Mouse (Mus musculus) hindbrain, embryonic 14.5 days (tissue): Measurements from ENCODE around the gene Piezo1. TPM values are rescaled to one million over a fixed set of nuclear protein-coding genes. Genes with fewer than 3 reads are reported as not detected.

Experiments
- ATAC-seq: fragments of 200-750 bp; cut with Nextera tagmentation; 2 replicates; pipeline ENCODE4 v1.8.0; 2017; ENCODE audit warnings: moderate number of reproducible peaks, mild to moderate bottlenecking, moderate TSS enrichment, moderate library complexity; ENCODE audit not compliant: low FRiP score
- DNase-seq: peaks from one replicate; pipeline ENCODE4 v3.0.0-alpha.2; 2015; ENCODE audit warnings: low spot score
- H3K27ac ChIP-seq: fragments of 300-500 bp; sonication (generic); 2 replicates; pipeline ENCODE4 v1.5.1; 2014; ENCODE audit warnings: mild to moderate bottlenecking, moderate library complexity
- H3K27me3 ChIP-seq: fragments of 300-500 bp; sonication (generic); 2 replicates; pipeline ENCODE4 v1.6.1; 2014; ENCODE audit warnings: mild to moderate bottlenecking, low read length, mixed read lengths; ENCODE audit not compliant: control insufficient read depth, insufficient read depth
- H3K36me3 ChIP-seq: fragments of 300-500 bp; sonication (generic); replicated peaks from 2 replicates; pipeline ENCODE4 v1.6.1; 2014; ENCODE audit not compliant: control insufficient read depth, insufficient read depth
- H3K4me1 ChIP-seq: fragments of 300-500 bp; sonication (generic); replicated peaks from 2 replicates; pipeline ENCODE4 v1.6.1; 2014; ENCODE audit warnings: antibody characterized with exemption, low read length, mixed read lengths; ENCODE audit not compliant: control insufficient read depth, insufficient read depth
- H3K4me2 ChIP-seq: fragments of 300-500 bp; sonication (generic); replicated peaks from 2 replicates; pipeline ENCODE4 v1.6.1; 2014; ENCODE audit warnings: mild to moderate bottlenecking, moderate library complexity
- H3K4me3 ChIP-seq: fragments of 300-500 bp; sonication (generic); replicated peaks from 2 replicates; pipeline ENCODE4 v1.5.1; 2014; ENCODE audit warnings: mild to moderate bottlenecking, low read length
- H3K9ac ChIP-seq: fragments of 300-500 bp; sonication (generic); 2 replicates; pipeline ENCODE4 v1.6.1; 2014
- H3K9me3 ChIP-seq: fragments of 300-500 bp; sonication (generic); 2 replicates; pipeline ENCODE4 v1.6.1; 2016; ENCODE audit warnings: low read length; ENCODE audit not compliant: control insufficient read depth
- WGBS: fragments of 180-500 bp; shearing (Covaris S2); extraction: QIAGEN DNeasy Blood & Tissue Kit; methylation state at CpG from one replicate; pipeline ENCODE4 v1.1.7; 2014; 5-methylcytosine and 5-hydroxymethylcytosine counted together
- polyA plus RNA-seq: library from polyadenylated mRNA; unstranded; fragments of >200 nt; fragmentation: Nextera tagmentation; extraction: Ambion mirVana; gene quantifications from 2 replicates; pipeline ENCODE4 v1.2.1, GENCODE M21; 2014

The Piezo1 gene
- polyA plus RNA-seq, 1 experiment from 2014 or later: 3.1 TPM

DNA sequence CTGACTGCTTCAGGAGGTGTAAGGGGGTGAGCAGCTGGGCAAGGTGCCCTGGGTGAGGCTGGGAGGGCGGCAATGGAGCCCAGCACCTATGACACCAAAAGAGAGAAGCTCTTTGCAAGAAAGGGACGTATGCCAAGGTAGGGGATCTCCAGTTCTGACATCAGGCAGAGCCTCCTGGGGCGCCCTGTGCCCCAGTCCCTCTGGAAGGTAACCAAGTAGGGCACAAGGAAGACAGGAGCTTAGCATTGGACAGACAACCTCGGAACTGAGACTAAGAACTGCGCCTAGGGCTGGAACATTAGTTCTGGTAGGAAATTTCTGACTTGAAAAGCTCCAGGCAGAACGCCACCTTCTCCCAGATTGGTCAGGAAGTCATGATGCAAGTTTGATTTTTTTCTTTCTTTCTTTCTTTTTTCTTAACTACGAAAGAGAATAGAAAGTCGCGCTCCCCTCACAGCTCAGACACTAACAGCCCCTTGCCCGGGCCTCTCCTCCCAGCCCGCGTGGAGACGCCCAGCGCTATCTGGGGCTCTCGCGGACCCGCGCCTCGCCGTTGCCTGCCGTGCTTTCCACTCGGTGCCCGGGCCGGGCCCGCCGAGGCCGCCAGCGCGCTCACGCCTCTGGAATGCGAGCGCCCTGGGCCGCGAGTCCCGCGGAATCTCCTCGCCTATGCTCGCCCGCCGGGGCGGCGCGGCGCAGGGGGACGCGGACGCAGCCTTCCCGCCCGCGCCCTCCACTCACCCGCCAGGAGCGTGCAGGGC is 715 bp downstream of the Piezo1 start:
- Histone ChIP-seq H3K27me3 (peaks cover 32% of the 10 kb centered on the region), H3K4me3 (peak overlapping the region; percentile 51), H3K4me2 (peak overlapping the region; percentile 88), H3K27ac (no peak overlapping the region), H3K4me1 (0 out of 2 replicates have a peak, but pooled peaks cover 8% of the 10 kb centered on the region), H3K9me3 (no peaks in the 10 kb centered on the region), H3K9ac (peak overlapping the region; percentile 64), H3K36me3 (no peaks in the 10 kb centered on the region)
- no peak for DNase-seq
- WGBS: 3% methylated on average over 52 of the region's 52 CpGs
- ATAC-seq: 0 out of 2 replicates have a peak, but pooled peaks have one; percentile 24

DNA sequence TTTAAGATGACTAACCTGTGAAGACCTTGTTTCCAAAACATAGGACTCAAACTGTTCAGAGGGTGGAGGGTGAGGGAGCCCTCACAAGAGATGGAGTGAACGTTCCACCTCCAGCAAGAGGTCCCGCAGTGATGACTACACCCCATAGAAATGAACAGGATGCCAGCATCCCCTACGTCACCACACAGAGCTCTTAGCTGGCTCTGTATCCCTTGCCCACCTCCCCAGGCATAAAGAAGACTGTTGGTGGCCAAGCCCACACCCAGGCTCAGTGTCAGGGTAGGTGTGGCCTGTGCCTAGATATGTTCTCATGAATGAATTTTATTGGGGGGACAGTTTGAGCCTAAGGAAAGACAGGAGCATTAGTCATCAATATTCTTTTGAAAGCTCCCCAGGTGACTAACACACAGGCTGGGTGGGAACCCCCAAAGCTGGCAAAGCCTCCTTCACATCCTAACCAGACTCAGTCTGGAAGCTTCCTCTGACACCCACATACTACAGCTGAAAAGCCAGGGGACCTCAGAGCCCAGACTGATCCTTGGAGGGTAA is 2.2 kb downstream of the Piezo1 start:
- H3K4me2 ChIP-seq: no peak overlapping the region
- H3K36me3 ChIP-seq: no peaks in the 10 kb centered on the region
- DNase-seq (no peak), ATAC-seq (no peak)
- H3K4me3 ChIP-seq: no peak overlapping the region
- no peak overlapping the region for H3K27ac ChIP-seq
- 83% methylated on average over 3 of the region's 3 CpGs for WGBS
- 0 out of 2 replicates have a peak, but pooled peaks cover 8% of the 10 kb centered on the region for H3K4me1 ChIP-seq
- H3K27me3 ChIP-seq: peaks cover 32% of the 10 kb centered on the region
- H3K9ac ChIP-seq: no peak overlapping the region
- no peaks in the 10 kb centered on the region for H3K9me3 ChIP-seq

DNA sequence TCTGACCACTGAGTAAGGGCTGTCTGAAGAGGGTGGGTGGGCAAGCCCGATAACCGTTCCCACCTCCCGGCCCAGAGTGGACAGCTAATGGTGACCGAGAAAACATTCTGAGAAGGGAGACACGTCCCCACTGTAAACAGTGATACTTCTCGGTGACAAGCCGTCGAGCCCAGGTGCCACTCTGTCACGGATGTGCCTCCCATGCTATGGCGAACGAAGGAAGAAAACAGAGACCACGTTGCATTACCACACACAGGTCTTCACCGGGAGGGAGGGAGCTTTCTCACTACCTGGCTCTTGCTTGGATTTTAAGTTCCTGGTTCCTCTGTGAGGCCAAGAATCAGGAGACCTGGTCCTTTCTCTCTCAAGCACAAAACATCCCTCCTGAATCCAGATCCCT is 2.8 kb downstream of the Piezo1 start:
- Histone ChIP-seq H3K4me1 (0 out of 2 replicates have a peak, but pooled peaks cover 8% of the 10 kb centered on the region), H3K9me3 (no peaks in the 10 kb centered on the region), H3K4me2 (no peak overlapping the region), H3K4me3 (no peak overlapping the region), H3K36me3 (no peaks in the 10 kb centered on the region), H3K9ac (no peak overlapping the region), H3K27me3 (peaks cover 32% of the 10 kb centered on the region), H3K27ac (no peak overlapping the region)
- ATAC-seq (no peak), DNase-seq (no peak)
- 71% methylated on average over 13 of the region's 13 CpGs for whole genome bisulfite sequencing

DNA sequence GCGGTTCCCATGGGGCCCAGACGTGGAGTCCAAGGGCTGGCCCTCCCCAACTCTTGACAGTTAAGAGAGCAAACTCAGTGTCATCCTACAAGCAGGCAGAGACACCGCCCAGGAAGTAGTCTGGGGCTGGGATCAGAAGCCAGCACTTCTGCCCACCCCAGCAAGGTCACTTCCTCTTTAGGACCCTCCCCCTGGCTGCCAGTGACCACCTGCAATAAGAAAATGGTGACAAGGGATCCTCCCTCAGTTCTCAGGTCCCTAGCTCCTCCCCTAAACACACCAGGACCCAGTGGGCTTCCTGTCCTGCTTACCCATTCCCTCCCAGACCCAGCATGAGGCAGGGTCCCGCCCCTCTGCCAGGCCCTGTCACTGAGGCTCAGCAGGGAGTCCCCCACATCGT is 3.3 kb downstream of the Piezo1 start:
- H3K9me3 ChIP-seq: no peaks in the 10 kb centered on the region
- ATAC-seq: no peak
- H3K27ac ChIP-seq: no peak overlapping the region
- H3K9ac ChIP-seq: no peak overlapping the region
- WGBS: 31% methylated on average over 5 of the region's 5 CpGs
- H3K27me3 ChIP-seq: peaks cover 32% of the 10 kb centered on the region
- H3K4me3 ChIP-seq: no peak overlapping the region
- H3K36me3 ChIP-seq: no peaks in the 10 kb centered on the region
- no peak for DNase-seq
- H3K4me1 ChIP-seq: 0 out of 2 replicates have a peak, but pooled peaks cover 8% of the 10 kb centered on the region
- no peak overlapping the region for H3K4me2 ChIP-seq

DNA sequence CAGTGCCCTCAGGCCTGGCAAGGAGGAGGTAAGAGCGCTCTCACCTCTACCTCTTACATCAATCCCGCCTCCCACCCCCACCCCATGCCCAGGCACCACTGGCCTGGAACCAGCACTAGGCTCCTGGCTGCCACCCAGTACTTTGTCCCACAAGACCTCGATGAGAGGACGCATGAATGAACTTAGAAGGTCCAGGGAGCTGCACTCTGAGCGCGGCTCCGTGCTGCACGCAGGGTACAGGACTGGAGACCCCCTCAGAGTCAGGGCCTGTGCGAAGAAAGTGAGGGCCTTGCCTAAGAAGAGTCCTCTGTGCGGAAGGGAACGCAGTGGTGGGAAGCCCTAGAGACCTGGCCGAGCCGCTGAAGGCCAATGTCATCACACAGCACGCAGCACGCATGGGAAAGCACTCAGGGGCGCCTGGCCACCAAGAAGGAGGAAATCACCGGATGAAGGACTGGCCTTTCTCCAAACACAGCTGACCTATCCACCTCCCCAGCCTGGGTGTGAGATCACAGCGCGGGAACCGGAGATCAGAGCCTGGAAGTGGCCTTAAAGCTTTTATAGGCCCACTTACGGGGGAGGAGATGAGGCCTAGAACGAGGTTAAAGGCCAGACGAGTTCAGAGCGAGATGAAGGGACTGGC is 4.2 kb downstream of the Piezo1 start:
- Histone ChIP-seq H3K4me2 (0 out of 2 replicates have a peak overlapping the region, but pooled peaks have one; percentile 6), H3K9me3 (no peaks in the 10 kb centered on the region), H3K36me3 (no peaks in the 10 kb centered on the region), H3K27ac (no peak overlapping the region), H3K4me1 (0 out of 2 replicates have a peak, but pooled peaks cover 8% of the 10 kb centered on the region), H3K4me3 (no peak overlapping the region), H3K9ac (no peak overlapping the region), H3K27me3 (peaks cover 32% of the 10 kb centered on the region)
- ATAC-seq (no peak), DNase-seq (no peak)
- 62% methylated on average over 24 of the region's 24 CpGs for WGBS

DNA sequence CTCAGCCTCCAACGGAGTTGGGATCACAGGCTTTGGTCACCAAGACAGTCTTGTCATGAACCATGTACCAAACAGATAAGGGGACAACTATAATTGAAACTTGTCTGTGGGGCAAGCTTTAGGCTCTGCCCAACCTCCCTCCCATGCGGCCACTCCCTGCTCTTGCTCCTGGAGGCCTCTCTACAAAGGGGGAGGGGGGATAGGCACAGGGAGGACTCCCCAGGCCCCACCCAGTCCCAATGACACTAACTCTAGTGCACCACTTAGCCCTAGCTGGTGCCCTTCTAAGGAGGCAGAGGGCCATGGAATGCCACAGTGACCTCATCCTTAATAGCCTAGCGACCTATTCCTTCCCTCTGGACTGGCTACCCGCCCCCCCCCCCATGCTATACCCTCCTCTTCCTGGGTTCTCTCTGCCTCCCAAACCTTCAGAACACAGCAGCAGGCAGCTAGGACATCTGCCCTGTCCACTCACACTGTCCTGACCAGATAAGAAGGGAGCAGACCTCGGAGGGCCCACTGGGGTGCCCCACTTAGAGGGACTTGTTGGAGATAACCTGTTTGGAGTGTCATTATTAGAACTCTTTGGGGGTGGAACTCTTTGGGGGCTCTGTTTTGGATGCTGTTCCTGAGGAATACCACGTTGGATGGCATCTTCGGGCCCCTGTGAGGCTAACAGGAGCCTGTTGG is 4.9 kb downstream of the Piezo1 start:
- Histone ChIP-seq H3K9ac (no peak overlapping the region), H3K4me1 (0 out of 2 replicates have a peak, but pooled peaks cover 8% of the 10 kb centered on the region), H3K27me3 (peaks cover 25% of the 10 kb centered on the region), H3K36me3 (no peaks in the 10 kb centered on the region), H3K4me3 (no peak overlapping the region), H3K9me3 (no peaks in the 10 kb centered on the region), H3K4me2 (no peak overlapping the region), H3K27ac (no peak overlapping the region)
- DNase-seq (no peak), ATAC-seq (no peak)
- WGBS: 87% methylated on average over 7 of the region's 7 CpGs

DNA sequence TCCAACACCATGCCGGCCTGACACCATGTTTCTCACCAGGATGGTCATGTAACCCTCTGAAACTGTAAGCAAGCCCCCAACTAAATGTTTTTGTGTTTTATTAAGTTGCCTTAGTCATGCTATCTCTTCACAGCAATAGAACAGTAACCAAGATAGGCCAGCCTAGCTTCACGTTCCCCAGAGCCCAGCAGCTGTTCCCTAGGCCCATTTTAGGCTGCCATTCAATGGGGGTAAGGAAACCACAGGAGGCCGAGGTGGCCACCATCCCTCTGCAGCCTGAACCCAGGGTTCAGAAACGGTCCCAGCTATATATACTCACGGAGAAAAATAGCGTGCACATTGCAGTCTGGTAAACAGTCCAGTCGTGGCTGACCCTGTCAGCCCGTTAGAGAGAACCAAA is 7.0 kb downstream of the Piezo1 start:
- Histone ChIP-seq H3K36me3 (no peaks in the 10 kb centered on the region), H3K9ac (no peak overlapping the region), H3K27me3 (0 out of 2 replicates have a peak, but pooled peaks cover 5% of the 10 kb centered on the region), H3K4me3 (no peak overlapping the region), H3K4me2 (no peak overlapping the region), H3K27ac (no peak overlapping the region), H3K4me1 (0 out of 2 replicates have a peak, but pooled peaks cover 5% of the 10 kb centered on the region), H3K9me3 (no peaks in the 10 kb centered on the region)
- DNase-seq (no peak), ATAC-seq (no peak)
- WGBS: 93% methylated on average over 8 of the region's 8 CpGs

DNA sequence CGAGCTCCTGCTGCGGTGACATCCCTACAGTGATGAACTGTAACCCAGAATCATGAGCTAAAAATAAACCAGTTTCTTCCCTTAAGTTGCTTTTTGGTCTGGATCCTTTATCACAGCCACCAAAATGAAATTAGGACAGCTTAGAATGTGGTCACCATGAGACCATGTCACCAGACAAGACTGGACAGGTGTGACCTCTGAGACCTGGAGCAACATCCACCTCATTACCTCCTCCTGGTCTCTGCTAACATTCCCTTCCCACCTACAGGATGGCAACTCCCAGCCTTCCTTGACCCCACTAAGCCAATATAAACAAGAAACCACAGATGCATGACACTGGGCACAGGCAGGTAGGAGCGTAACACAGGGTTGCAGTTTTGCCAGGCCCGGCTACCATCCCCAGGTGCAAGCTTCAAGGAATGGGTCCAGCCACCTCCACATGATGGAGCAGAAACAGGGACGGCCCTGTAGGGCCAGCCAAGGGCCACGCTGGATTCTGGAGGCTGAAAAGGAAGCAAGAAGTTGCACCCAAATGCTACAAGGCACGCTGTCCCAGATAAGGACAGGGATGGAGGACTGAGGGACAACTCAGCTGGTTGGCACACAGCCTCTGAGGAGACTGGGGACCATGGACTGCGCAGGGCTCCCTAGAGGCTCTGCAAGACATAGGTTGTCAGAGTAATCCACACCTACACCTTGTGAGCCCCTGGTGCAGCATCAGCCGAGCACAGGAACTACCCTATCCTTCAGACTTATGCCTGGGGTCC is 12.6 kb downstream of the Piezo1 start:
- DNase-seq: no peak

More for the DNA sequence above, 12.6 kb downstream of the Piezo1 start:
- ATAC-seq: no peak
- no peak overlapping the region for H3K27ac ChIP-seq
- H3K4me1 ChIP-seq: no peaks in the 10 kb centered on the region
- H3K9ac ChIP-seq: no peak overlapping the region
- no peaks in the 10 kb centered on the region for H3K27me3 ChIP-seq
- no peaks in the 10 kb centered on the region for H3K9me3 ChIP-seq
- H3K36me3 ChIP-seq: no peaks in the 10 kb centered on the region
- H3K4me3 ChIP-seq: no peak overlapping the region
- 92% methylated on average over 9 of the region's 9 CpGs for WGBS
- H3K4me2 ChIP-seq: no peak overlapping the region
